Mouse (Mus musculus) spleen, adult 2 months (tissue): ENCODE measurements around the gene A530032D15Rik.
"Not testable (repeated sequence)": the region's sequence is repeated elsewhere in the genome, so short reads cannot be mapped to it uniquely, and the experiment has no call there.

ENCODE experiments used
- CTCF ChIP-seq: fragments of 200-500 bp; IDR thresholded peaks from 2 replicates; pipeline ENCODE4 v1.5.1; 2011; ENCODE audit warnings: mild to moderate bottlenecking, inconsistent platforms; ENCODE audit not compliant: insufficient read depth, insufficient read length, insufficient replicate concordance; ENCODE audit errors: extremely low read depth
- POLR2A ChIP-seq: fragments of 200-500 bp; IDR thresholded peaks from 2 replicates; pipeline ENCODE4 v1.6.1; 2011; ENCODE audit warnings: low read depth, low read length, inconsistent platforms

DNA sequence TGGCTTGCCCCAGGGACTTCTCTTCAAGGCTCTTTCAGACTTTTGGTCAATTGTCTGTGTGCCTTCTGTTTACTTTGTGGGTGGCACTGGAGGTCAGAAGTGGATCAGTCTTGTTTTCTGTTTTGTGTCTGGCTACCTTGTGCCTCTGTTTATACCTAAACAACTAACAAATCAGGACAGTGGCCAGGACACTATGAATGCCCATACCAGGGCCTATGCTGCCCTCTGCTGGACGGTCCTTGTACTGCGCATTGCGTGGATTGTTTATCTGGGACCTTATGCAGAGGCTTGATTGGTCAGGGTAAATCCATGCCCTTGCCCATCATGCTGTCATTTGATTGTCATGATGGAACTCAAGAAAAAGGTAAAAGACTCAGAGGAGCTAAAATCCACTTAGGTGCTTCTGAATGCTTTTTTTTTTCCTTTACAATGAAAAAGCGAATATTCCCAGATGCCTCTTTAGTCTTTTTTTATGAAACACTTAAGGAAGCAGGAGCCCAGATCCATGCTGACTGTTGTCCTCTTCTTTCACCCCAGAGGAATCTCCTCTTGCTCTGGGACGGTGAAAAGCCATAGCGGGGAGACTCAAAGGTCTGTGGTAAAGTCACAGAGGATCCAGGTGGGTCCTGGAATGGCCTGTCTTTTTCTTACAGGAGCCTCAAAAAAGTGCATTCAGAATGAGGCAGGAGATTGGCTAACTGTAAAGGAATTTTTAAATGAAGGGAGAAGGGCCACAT, 5.2 kb upstream of the A530032D15Rik start:
- TF ChIP-seq CTCF, POLR2A: not testable (repeated sequence)
